Mouse (Mus musculus): ENCODE measurements at regions not wholly inside any gene's neighbourhood (a gene's known extent, or its start where the extent isn't known, plus 50 kb on each side); places are given as distances from the start of the nearest gene placed in this dataset.
"Not testable (repeated sequence)": the region's sequence is repeated elsewhere in the genome, so short reads cannot be mapped to it uniquely, and the experiment has no call there.

DNA sequence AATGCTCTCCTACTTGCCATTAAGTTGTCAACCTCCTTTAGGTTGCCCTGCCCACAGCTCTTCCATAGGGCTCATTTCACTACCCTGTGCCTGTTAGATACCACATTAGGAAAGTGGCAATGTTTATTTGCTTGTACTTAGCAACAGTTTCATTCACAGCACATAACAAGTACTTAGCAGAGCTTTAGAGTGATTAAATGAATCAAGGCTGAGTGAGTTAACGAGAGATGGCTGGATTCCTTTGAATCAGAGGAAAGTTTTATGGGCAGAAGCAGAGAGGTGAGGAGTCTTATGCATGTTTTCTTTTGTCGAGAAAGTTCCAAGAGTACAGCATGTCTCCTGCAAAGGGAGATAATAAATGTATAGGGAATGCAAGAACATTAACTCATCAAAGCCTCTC lies 60.5 kb downstream of the Ptgs2 start:
- DNase-seq (ENCODE audit: low spot score) = no peak

DNA sequence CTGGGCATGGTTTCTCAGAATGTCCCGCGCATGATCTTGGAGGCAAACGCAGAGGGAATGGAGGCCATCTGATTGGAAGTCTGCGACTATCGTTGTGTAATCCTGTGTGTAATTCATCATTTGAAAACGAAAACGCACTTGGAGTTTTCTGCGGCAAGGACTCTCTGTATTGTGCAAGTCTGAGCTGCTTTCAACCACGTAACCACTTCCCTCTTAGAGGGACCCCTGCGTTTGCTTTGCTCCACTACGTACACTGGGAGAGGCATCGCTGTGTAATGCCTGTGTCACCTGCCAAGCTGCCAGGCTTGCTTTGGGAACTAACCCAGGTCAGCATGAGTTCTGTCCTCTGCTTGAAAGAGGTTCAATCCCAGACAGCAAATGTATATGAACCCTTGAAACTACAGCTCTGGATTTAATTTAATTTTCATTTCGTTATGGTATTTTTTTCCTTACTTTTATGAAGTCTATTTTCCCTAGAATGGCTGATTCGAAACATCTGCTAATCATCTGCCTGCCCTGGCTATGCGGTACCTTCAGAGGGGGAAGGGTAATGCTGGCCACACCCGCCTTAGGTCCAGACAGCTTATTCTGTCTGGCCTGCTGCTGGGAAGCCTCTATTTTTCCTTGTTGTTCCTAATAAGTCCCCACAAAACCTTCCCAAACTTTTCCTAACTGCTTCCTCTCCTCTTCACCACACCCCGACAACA lies 65.2 kb downstream of the Ptgs2 start:
- no peak for DNase-seq (ENCODE audit: low spot score)

DNA sequence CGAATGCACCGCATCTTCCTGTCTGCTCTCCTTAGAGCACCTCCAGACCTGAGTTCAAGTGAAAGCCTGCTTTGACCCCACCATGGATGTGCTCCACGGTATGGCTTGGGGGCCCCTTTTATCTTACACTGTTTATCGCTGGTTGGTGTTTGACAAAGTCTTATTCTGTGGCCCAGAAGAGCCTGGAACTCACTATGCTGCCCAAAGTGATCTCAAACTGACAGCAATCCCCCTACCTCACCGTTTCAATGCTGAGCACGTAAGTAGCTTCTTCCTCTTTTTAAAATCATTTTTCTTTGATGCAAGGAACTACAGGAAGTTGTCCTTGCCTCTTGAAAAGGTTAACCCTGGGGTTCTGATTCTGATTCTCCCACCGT lies 65.8 kb downstream of the Ptgs2 start:
- DNase-seq (ENCODE audit: low spot score) = no peak

DNA sequence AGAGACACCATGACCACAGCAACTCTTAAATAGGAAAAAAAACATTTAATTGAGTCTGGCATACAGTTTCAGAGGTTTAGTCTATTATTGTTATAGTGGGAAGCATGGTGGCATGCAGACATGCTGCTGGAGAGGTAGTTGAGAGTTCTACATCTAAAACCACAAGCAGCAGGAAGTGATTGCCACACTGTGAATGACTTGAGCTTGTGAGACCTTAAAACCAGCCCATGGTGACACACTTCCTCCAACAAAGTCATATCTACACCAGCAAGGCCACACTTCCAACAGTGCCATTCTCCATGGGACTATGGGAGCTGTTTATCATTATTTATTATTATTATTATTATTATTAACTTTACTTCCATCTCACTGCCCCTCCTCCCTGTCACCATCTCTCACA lies 67.3 kb downstream of the Ptgs2 start:
- no peak for DNase-seq (ENCODE audit: low spot score)

DNA sequence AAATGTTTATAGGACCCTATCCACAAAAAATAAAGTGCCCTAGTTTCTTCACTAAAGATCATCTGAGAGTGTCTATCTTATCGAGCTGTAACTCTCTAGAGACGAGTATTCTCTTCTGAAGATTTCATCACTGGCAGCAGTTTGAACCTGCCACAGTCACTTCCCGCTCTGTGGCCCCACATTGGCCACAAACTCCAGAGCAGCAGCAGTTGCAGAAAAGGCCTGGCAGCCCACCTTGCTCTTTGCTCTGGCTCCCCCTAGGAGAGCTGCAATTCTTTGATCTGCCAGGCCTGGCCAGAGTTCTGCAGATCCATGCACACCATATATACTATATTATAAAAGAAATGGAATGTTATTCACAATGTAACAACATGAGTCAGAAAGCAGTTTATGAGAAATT lies 74.4 kb downstream of the Ptgs2 start:
- no peak for DNase-seq (ENCODE audit: low spot score)

DNA sequence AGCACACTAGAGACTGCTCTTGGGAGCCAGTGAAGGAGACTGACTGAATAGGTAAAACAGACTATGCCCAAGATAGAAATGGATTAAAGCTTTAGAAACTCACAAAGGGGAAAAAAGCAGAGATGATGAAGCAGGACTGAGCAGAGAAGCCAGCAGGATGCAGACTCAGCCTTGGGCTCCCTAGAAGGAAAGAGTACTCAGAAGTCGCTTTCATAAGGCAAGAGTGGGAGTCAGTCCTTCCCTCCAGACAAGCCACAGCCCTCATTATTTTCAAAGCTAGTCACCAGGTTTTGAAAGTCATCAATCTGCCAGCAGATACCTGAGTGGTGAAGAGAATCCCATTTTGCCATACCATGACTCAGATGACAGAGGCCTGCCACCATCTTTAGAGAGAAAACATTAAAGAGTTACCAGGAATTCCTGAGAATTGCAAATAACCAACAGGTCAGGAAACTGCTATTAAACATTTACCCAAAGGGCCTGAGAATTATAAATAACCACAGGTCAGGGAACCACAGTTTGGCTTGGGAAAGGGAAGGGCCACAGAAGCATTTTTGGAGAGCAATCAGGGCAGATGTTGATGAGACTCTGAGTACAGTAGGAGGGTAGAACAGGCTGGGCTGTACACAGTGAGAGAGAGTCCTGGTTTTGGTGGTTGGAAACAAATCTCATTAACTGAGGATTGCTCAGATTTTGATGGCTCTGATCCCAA lies 77.4 kb downstream of the Ptgs2 start:
- no peak for DNase-seq (ENCODE audit: low spot score)

DNA sequence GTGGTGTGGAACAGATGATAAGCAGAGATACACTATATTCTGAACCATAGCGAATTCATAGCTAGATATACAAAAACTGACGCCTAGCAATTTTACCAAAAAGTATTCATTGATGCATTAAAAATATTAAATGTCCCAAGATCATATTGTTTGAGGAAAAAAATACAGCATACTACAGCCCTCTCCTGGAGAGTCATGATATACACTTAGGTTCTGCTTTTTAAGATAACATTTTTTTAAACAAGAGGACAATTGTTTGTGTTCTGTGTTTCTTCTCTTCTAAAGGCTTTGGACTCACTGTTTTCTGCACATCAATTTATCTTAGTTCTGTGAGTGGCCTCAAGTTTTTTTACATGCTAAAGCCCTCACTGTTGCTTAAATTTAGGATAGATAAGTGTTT lies 102.2 kb downstream of the Ptgs2 start:
- no peak for DNase-seq (ENCODE audit: low spot score)

DNA sequence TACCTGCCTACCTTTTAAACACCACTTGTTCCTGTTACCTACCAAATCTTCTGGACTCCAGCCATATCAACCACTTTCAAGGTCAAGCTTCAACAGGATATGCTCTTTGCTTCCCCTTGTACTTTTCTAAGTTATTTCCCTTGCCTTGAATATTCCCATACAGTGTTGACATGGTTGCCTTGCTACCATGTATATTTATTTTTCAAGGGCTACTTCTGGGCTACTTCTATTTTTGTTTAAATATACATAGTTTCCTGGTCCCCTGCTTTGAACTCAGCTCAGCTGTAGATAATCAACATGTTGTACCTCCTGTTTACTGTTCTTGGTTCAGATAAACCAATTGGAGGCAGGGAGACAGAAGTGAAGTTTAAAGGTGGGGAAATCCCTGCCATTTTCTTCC lies 106.8 kb upstream of the Pdc start:
- DNase-seq (ENCODE audit: low spot score) = no peak

DNA sequence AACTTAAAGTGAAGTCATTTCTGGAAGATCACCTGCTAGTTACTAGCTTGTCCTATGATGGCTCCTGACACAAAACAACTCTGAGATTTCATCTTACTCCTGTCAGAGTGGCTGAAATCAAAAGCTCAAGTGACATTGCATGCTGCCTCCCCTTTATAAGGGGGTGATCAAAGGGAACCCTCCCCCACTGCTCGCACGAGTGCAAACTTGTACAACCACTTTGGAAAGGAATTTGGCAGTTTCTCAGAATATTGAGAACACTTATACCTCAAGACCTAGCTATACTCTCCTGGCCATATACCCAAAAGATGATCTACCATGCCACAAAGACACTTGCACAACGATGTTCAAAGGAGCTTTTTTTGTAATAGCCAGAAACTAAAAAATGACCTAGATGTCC lies 102.5 kb upstream of the Pdc start:
- no peak for DNase-seq (ENCODE audit: low spot score)

DNA sequence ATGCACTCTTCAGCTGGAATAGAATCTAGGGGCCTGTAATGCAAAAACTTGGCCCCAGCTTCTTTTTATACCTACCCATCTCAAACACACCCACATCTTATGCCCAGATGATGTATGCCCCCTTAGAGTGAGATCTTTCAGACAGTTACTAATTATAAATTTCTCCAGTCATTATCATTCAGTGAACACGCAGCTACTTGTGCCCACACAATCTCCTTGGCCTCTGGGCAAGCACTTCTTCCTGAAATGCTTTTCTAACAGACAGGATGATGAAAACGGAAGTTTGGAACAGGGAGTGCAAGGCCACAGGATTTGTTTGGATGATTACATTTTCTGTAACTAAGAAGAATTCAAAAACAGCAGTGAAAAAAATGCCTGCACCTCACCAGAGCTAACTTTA lies 100.4 kb upstream of the Pdc start:
- DNase-seq (ENCODE audit: low spot score) = no peak

DNA sequence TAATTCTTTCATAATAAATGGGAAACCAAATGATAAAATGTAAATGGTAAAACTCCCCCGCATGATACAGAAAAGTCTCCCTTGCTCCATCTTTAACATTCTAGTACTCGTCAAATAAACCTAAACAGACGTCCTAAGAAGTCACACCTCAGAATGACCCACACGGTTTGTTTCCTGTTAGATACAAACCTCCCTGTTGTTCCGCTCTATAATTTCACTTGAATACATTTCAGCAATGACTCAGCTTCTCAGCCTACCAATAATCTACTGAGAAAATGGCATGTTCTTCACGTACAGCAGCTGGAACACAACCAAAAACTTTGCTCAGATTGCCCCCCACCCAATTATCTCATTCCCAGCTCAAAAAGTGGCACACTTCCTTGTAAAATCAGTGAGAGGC lies 93.7 kb upstream of the Pdc start:
- no peak for DNase-seq (ENCODE audit: low spot score)

DNA sequence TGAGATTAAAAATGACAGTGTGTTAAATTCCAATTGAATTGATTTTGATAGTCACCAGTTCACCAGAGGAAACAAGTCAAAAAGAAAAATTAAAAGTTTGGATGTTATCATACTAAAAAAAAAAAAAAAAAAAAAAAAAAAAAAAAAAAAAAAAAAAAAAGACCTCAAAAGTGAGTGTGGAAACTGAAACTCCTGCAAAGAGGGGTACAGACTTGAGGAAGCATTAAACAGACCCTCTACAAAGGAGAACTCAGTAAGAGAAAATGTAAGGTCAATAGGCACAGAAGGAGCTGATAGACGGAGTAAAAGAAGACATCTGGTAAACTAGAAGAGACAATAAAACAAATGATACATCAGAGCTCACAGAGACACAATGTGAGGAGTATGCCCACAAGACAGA lies 79.7 kb upstream of the Pdc start:
- not testable (repeated sequence) for DNase-seq (ENCODE audit: low spot score)

DNA sequence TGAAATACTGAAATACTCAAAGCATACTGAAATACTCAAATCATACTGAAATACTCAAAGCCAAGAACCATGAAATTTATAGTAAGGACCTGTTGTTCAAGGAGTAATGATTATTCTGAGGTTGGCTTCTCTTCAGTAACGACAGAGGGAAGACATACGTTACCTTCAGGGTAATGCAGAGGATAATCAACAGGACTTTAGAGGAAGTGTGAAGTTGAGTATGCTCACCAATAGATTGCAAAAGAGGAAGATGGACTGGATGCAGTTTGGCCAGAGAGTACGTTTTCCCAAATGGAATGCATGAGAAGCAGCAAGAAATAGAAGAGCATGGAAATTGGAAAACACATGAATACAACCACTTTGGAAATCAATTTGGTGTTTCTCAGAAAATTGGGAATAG lies 79.1 kb upstream of the Pdc start:
- no peak for DNase-seq (ENCODE audit: low spot score)

DNA sequence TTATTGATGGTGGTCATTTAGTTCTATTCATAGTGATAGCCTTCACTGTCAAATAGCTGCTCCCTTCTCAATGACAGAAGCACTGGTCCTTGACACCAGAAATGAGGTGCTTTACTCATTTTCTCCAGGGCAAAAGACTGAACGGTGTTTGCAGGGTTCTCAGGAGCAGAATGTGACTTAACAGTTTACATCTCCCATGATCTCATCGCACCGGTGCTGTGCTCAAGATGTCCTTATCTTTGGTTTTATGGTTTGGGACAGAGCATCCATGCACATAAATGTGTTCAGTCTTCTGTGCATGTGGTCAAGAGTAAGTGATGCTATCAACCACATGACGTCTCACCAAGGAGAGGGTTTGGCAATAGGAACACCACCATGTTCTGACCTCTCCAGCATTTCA lies 78.1 kb upstream of the Pdc start:
- DNase-seq (ENCODE audit: low spot score) = no peak

DNA sequence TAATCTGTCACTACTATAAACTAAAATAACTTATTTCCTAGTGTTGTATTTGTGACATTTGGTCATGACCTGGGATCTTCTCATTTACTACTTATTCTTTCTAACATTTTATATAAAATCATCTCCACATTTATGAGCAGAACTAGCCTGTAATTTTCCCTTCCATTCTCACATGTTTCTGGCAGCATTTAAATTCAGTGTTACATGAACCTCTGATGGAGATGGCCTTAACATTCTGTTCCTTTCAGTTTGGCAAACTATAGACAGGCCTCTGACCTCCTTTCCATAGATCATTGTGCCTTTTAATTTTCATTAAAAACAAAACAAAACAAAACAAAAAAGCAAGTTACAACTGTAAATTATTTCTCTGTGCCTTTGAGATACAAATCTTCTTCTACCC lies 77.1 kb upstream of the Pdc start:
- no peak for DNase-seq (ENCODE audit: low spot score)

DNA sequence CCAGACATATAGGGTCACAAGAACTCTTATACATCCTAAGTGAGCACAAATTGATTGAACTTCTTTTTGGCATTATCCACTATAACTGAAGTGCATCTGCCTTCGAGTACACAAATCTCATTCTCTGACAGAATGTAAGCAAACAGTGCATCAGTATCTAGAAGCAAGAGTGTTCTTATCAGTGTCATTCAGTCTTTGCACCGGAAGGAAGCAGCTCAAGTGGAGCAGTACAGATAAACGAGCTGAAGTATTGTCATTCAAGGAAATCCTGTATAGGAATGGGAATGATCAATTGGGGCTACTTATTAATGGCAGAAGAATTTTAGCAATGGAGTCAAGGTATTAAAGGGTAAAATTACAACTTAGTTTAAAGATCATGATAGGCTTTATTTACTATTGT lies 74.3 kb upstream of the Pdc start:
- no peak for DNase-seq (ENCODE audit: low spot score)

DNA sequence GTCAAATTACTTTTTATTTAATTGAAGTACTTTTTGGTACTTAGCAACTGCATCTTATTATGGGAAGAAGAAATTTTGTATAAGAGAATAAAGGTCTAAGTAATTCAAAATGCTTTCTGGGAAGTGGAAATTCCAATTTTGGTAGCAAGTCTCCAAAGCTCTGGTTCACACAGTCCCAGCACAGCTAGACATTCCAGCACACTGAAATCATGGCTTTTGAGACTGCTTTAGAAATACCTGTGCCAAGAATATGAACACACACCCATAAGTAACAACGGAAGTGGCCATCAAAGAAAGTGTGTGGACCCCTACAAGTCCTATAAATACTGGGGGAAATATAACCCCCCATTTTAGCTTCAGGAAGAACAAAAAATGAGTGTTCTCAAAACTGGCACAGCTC lies 67.8 kb upstream of the Pdc start:
- DNase-seq (ENCODE audit: low spot score) = no peak

DNA sequence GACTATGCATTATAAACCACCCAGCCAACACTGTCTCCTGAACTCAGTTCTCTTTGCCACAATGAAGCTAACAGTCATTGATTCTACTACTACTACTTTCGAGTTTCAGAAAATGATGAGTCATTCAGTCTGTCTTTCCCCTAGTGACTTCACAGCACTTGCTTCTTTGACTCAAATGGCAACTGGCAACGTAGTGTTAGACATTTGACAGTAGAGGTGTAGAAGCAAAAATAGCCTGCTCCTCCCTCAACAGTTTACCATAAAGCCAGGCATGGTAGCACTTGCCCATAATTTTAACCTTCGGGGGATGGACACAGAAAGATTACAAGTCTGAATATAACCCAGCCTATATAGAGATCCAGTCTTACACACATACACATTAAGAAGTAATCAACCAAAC lies 67.3 kb upstream of the Pdc start:
- no peak for DNase-seq (ENCODE audit: low spot score)

DNA sequence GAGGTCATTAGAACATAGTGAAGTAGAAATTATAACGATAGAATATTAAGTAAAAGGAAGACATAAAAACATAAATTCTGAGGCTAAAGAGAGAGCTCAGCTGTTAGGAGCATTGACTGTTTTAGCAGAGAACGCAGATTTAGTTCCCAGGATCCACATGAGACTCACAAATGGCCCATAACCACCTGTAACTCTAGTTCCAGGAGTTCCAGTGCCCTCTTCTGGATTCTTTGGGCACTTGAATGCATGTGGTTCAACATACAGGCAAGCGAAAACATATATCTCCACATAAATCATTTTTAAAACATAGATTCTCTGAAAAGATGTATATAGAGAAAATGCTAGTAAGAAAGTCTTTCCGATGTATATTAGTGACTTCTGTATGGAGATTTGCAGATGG lies 61.6 kb upstream of the Pdc start:
- DNase-seq (ENCODE audit: low spot score) = no peak

DNA sequence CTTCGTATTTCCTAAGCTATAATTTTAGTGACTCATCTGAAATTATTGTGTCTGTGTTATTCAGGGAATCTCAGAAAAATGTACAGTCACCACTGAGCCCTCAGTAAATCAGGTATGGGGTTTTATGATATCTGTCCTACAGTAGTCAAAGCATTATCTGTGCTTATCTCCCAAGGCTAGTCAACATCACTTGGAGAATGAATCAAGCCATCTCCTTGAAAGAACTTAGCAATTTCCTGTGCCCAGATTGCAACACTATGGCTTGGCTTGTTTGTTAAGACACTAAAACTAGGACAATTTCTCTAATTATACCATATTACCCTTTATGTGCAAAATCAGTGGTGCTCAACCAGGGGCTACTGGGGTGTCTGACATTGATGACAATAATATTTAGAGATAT lies 58.9 kb upstream of the Pdc start:
- DNase-seq (ENCODE audit: low spot score) = no peak

DNA sequence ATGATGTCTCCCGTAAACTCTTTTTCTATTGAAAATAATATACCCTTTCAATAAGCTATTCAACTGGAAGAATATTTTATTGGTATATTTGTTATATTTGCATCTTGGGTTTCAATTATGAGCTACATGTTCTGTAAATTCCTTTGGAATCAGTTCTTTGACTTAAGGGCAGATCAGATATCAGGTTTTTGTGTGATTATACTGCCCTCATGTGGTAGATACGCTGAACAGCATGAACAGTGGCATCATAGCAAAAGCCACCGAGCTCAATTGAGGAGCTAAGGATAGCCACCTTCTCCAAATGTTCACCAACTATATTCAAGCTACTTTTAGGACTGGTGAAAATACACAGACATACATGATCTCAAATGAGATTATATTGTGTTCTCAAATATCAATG lies 52.7 kb upstream of the Pdc start:
- peak; percentile 4 for DNase-seq (ENCODE audit: low spot score)

DNA sequence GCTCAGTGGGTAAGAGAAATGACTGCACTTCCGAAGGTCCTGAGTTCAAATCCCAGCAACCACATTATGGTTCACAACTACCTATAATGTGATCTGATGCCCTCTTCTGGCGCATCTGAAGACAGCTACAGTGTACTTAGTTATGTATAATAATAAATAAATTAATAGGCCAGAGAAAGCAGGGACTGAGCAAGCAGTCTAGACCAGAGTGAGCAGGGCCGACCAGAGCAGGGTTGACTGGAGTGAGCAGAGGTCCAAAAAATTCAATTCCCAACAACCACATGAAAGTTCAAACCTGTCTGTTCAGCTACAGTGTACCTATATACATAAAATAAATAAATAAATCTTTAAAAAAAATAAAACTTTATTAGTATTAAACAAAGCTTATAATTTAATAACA lies 52.2 kb upstream of the Pdc start:
- DNase-seq (ENCODE audit: low spot score) = no peak

All from left cerebral cortex, adult 11 months (tissue).